In genomic region chr12:99756914-99757687, GRCm38 (mm10) we compare ENCODE assay signal across 11 mouse cellular contexts.
A peak's percentile ranks its signal among the peaks of the same experiment; 100 is the strongest.
DNase-seq lines count a peak whose midpoint lies in the region; ATAC-seq lines count a peak whose summit lies in the region.
"Had no signal": no experiment of that assay in that cellular context is flagged by ENCODE, and none has a peak within 500 bp of the region (broad histone marks: within the 10 kb centered on the region; RNA-seq: fewer than 3 reads in every experiment).

No protein-coding gene starts in this region.

- no peaks in the 10 kb centered on the region for H3K9me3 ChIP-seq in heart, embryonic 13.5 days
- no peaks in the 10 kb centered on the region for H3K9me3 ChIP-seq in embryonic facial prominence, embryonic 12.5 days
- H3K9me3 ChIP-seq in hindbrain, embryonic 14.5 days (ENCODE audit: control insufficient read depth, low read length) = no peaks in the 10 kb centered on the region
- no peaks in the 10 kb centered on the region for H3K9me3 ChIP-seq in midbrain, embryonic 15.5 days
- H3K9me3 ChIP-seq: liver, embryonic 13.5 days had no signal

- H3K27me3 ChIP-seq in heart, embryonic 13.5 days (replicated peaks) = no peaks in the 10 kb centered on the region
- no peaks in the 10 kb centered on the region for H3K27me3 ChIP-seq in embryonic facial prominence, embryonic 12.5 days
- no peaks in the 10 kb centered on the region for H3K27me3 ChIP-seq in hindbrain, embryonic 14.5 days (ENCODE audit: control insufficient read depth, insufficient read depth, low read length)
- H3K27me3 ChIP-seq in midbrain, embryonic 15.5 days (replicated peaks) = no peaks in the 10 kb centered on the region
- H3K27me3 ChIP-seq: liver, embryonic 13.5 days; Patski had no signal

- H3K36me3 ChIP-seq in heart, embryonic 13.5 days = no peaks in the 10 kb centered on the region
- no peaks in the 10 kb centered on the region for H3K36me3 ChIP-seq in embryonic facial prominence, embryonic 12.5 days
- no peaks in the 10 kb centered on the region for H3K36me3 ChIP-seq in hindbrain, embryonic 14.5 days (replicated peaks; ENCODE audit: control insufficient read depth, insufficient read depth)
- H3K36me3 ChIP-seq in midbrain, embryonic 15.5 days (replicated peaks) = no peaks in the 10 kb centered on the region
- H3K36me3 ChIP-seq: liver, embryonic 13.5 days had no signal

- no peak for ATAC-seq in heart, embryonic 13.5 days (ENCODE audit: extremely low read depth, insufficient number of reproducible peaks, low FRiP score, low TSS enrichment)
- ATAC-seq in embryonic facial prominence, embryonic 12.5 days (ENCODE audit: insufficient number of reproducible peaks, insufficient read depth, low FRiP score, low TSS enrichment) = no peak
- ATAC-seq in hindbrain, embryonic 14.5 days (ENCODE audit: low FRiP score) = peak; percentile 43; the same call in 1 of the 2 replicates
- ATAC-seq in midbrain, embryonic 15.5 days (replicated peaks) = peak; percentile 53
- no peak for ATAC-seq in cerebellum, adult (ENCODE audit: insufficient number of reproducible peaks, low FRiP score, low TSS enrichment)
- ATAC-seq: Patski had no signal

- intact Hi-C loops in heart, postnatal 10 days (cut with DNase I) = no loop called here

- peaks cover 7% of the 10 kb centered on the region for H3K4me1 ChIP-seq in heart, embryonic 13.5 days
- 0 out of 2 replicates have a peak, but pooled peaks cover 8% of the 10 kb centered on the region for H3K4me1 ChIP-seq in embryonic facial prominence, embryonic 12.5 days
- peaks cover 16% of the 10 kb centered on the region for H3K4me1 ChIP-seq in hindbrain, embryonic 14.5 days (replicated peaks; ENCODE audit: control insufficient read depth, insufficient read depth, low read length)
- H3K4me1 ChIP-seq in midbrain, embryonic 15.5 days = peaks cover 24% of the 10 kb centered on the region
- H3K4me1 ChIP-seq: liver, embryonic 13.5 days had no signal

- no peak overlapping the region for H3K27ac ChIP-seq in heart, embryonic 13.5 days (replicated peaks)
- no peak overlapping the region for H3K27ac ChIP-seq in embryonic facial prominence, embryonic 12.5 days
- peak overlapping the region; percentile 55; the same call in 1 of the 2 replicates for H3K27ac ChIP-seq in hindbrain, embryonic 14.5 days
- H3K27ac ChIP-seq in midbrain, embryonic 15.5 days = peak overlapping the region; percentile 72
- H3K27ac ChIP-seq: liver, embryonic 13.5 days had no signal

- H3K4me3 ChIP-seq in heart, embryonic 13.5 days = no peak overlapping the region
- H3K4me3 ChIP-seq in embryonic facial prominence, embryonic 12.5 days = no peak overlapping the region
- H3K4me3 ChIP-seq in hindbrain, embryonic 14.5 days (replicated peaks; ENCODE audit: low read length) = no peak overlapping the region
- peak overlapping the region; percentile 24 for H3K4me3 ChIP-seq in midbrain, embryonic 15.5 days
- H3K4me3 ChIP-seq: liver, embryonic 13.5 days had no signal

- no peak for DNase-seq in heart, postnatal 10 days
- no peak for DNase-seq in hindbrain, embryonic 14.5 days (ENCODE audit: low spot score)
- no peak for DNase-seq in adrenal gland, postnatal 10 days
- no peak for DNase-seq in heart, adult 8-10 months (ENCODE audit: low spot score)
- DNase-seq: gastrocnemius, postnatal 14 days; liver, embryonic 13.5 days had no signal

- WGBS in heart, embryonic 13.5 days = 70% methylated on average over 18 of the region's 18 CpGs
- WGBS in embryonic facial prominence, embryonic 12.5 days = 56% methylated on average over 18 of the region's 18 CpGs
- 40% methylated on average over 18 of the region's 18 CpGs for WGBS in hindbrain, embryonic 14.5 days
- WGBS in midbrain, embryonic 15.5 days = 11% methylated on average over 18 of the region's 18 CpGs

- H3K9ac ChIP-seq in heart, embryonic 13.5 days = no peak overlapping the region
- H3K9ac ChIP-seq in embryonic facial prominence, embryonic 12.5 days = no peak overlapping the region
- peak overlapping the region; percentile 29; the same call in 1 of the 2 replicates for H3K9ac ChIP-seq in hindbrain, embryonic 14.5 days
- peak overlapping the region; percentile 12; the same call in 1 of the 2 replicates for H3K9ac ChIP-seq in midbrain, embryonic 15.5 days
- H3K9ac ChIP-seq: liver, embryonic 13.5 days had no signal

- H3K4me2 ChIP-seq in heart, embryonic 13.5 days = 0 out of 2 replicates have a peak overlapping the region, but pooled peaks have one; percentile 3
- peak overlapping the region; percentile 10; the same call in 1 of the 2 replicates for H3K4me2 ChIP-seq in embryonic facial prominence, embryonic 12.5 days (replicated peaks)
- peak overlapping the region; percentile 41 for H3K4me2 ChIP-seq in hindbrain, embryonic 14.5 days (replicated peaks)
- H3K4me2 ChIP-seq in midbrain, embryonic 15.5 days = peak overlapping the region; percentile 52
- H3K4me2 ChIP-seq: liver, embryonic 13.5 days had no signal

Comparison
In these comparisons a context has a peak if more than half of its experiments do, and no peak if none do; other contexts are left out.
1. ATAC-seq: peak in hindbrain, embryonic 14.5 days (single experiment) and midbrain, embryonic 15.5 days (single experiment); none in heart, embryonic 13.5 days (single experiment), embryonic facial prominence, embryonic 12.5 days (single experiment) and cerebellum, adult (single experiment).
2. H3K27ac ChIP-seq: peak in hindbrain, embryonic 14.5 days (single experiment) and midbrain, embryonic 15.5 days (single experiment); none in heart, embryonic 13.5 days (single experiment) and embryonic facial prominence, embryonic 12.5 days (single experiment).
3. H3K9ac ChIP-seq: peak in hindbrain, embryonic 14.5 days (single experiment) and midbrain, embryonic 15.5 days (single experiment); none in heart, embryonic 13.5 days (single experiment) and embryonic facial prominence, embryonic 12.5 days (single experiment).
4. Peak in every context shown above with its lines, with median percentiles within 50 percentile points of each other: H3K4me2 ChIP-seq.